Mouse (Mus musculus) effector memory CD4-positive, alpha-beta T cell, adult 5 months (primary cell): ENCODE measurements around the gene Gm14124. TPM values are rescaled to one million over a fixed set of nuclear protein-coding genes. Genes with fewer than 3 reads are reported as not detected.

Source experiments
- polyA plus RNA-seq: library from polyadenylated mRNA; unstranded; fragments of 100-300 nt; shearing (Covaris generic); gene quantifications from one replicate; pipeline ENCODE4 v1.2.1, GENCODE M21; 2017

Gene Gm14124
- not detected for polyA plus RNA-seq

DNA sequence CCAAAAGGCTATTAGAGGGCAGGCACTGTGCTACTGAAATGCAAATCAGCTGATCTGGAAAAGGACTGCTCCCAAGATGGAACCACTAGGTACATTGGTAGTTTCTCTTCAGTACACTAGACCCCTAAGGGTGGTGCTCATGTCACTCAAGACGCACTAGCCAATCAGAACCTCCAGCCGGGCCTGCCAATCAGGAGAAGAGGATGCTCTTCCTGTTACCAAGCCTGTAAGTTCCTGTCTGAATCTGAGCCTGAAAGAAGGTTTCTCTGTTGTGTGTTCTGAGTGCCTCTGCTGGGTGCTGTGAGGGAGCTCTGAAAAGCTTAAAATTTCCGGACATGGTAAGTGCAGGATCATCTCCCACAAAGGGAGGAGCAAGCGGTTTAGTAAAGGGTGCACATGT is at the start of gene Gm14124:
TSS of gene Gm14124 (plus strand) at position 227 of the 400 bp plus-strand sequence.

GRCm38 (mm10) chr2:150217600-150218362 is 39.5 kb upstream of the Gm14124 start, which contains the start of gene Zfp937:
Zfp937 (plus strand) TSS chr2:150218073.

GRCm38 (mm10) chr2:150255491-150255890 is 1.8 kb upstream of the Gm14124 start, which contains the start of gene Gm21994:
Gm21994 (minus strand) TSS chr2:150255591.

Other genes starting within 250 kb of the Gm14124 start
- 11.6 TPM for gene Zfp120, start 120.8 kb upstream of the Gm14124 start, polyA plus RNA-seq
- gene Gm10770, start 77.8 kb upstream of the Gm14124 start, polyA plus RNA-seq = not detected
- not detected for gene Gm14139, start 75.8 kb upstream of the Gm14124 start, polyA plus RNA-seq
- 1.6 TPM for gene Zfp937, start 39.4 kb upstream of the Gm14124 start, polyA plus RNA-seq
- 4.9 TPM for gene Gm21994, start 1.9 kb upstream of the Gm14124 start, polyA plus RNA-seq
- 3.2 TPM for gene Gm10130, start 66.2 kb downstream of the Gm14124 start, polyA plus RNA-seq
- gene 3300002I08Rik, start 105.2 kb downstream of the Gm14124 start, polyA plus RNA-seq = 1.8 TPM
- 1.9 TPM for gene Zfp442, start 194.0 kb downstream of the Gm14124 start, polyA plus RNA-seq
- gene Zfp345, start 227.6 kb downstream of the Gm14124 start, polyA plus RNA-seq = not detected